Mouse (Mus musculus) neutrophil, adult 83 days (primary cell): ENCODE data around the gene Papss1. TPM values are rescaled to one million over a fixed set of nuclear protein-coding genes. Genes with fewer than 3 reads are reported as not detected.

Source experiments
- total RNA-seq, 2 experiments: library from RNA; stranded (reverse); gene quantifications; one replicate each; pipeline ENCODE4 v1.2.4; 2023

Gene Papss1
- total RNA-seq, result 10 to 100 TPM; 14.7 to 16.7 TPM

GRCm38 (mm10) chr3:131564430-131565256 is at the start of gene Papss1:
Gene Papss1, plus strand, starts transcription at chr3:131564768.

Other genes with a start within 250 kb of the Papss1 start
- gene Sgms2, start 73.4 kb upstream of the Papss1 start, total RNA-seq, result 100 to 1,000 TPM in 1 of 2 experiments, 10 to 100 TPM in 1; 86.7 to 109 TPM